Comparison of ENCODE assay signal across 29 mouse cellular contexts in genomic region chr10:109796981-109797380, GRCm38 (mm10).
A peak's percentile ranks its signal among the peaks of the same experiment; 100 is the strongest.
DNase-seq lines count a peak whose midpoint lies in the region; ATAC-seq and TF ChIP-seq lines count a peak whose summit lies in the region.
"Had no signal": no experiment of that assay in that cellular context is flagged by ENCODE, and none has a peak within 500 bp of the region (broad histone marks: within the 10 kb centered on the region; RNA-seq: fewer than 3 reads in every experiment).

No protein-coding gene starts in this region.

- H3K4me2 ChIP-seq in forebrain, postnatal 0 days (ENCODE audit: low read depth): no peak overlapping the region
- no peak overlapping the region for H3K4me2 ChIP-seq in forebrain, embryonic 11.5 days (ENCODE audit: low read depth, low read length, severe bottlenecking)
- no peak overlapping the region for H3K4me2 ChIP-seq in midbrain, embryonic 14.5 days (ENCODE audit: low read length)
- no peak overlapping the region for H3K4me2 ChIP-seq in midbrain, embryonic 13.5 days (replicated peaks)
- H3K4me2 ChIP-seq: embryonic facial prominence, embryonic 15.5 days; liver, embryonic 15.5 days; lung, embryonic 15.5 days had no signal

- peaks cover 7% of the 10 kb centered on the region; the same call in 1 of the 2 replicates for H3K4me1 ChIP-seq in forebrain, postnatal 0 days (ENCODE audit: insufficient read depth)
- H3K4me1 ChIP-seq in forebrain, embryonic 11.5 days (replicated peaks; ENCODE audit: control insufficient read depth, insufficient read depth, low read length): no peaks in the 10 kb centered on the region
- no peaks in the 10 kb centered on the region for H3K4me1 ChIP-seq in midbrain, embryonic 14.5 days (ENCODE audit: control insufficient read depth, insufficient read depth, low read length)
- H3K4me1 ChIP-seq in midbrain, embryonic 13.5 days (replicated peaks): peaks cover 6% of the 10 kb centered on the region
- H3K4me1 ChIP-seq: embryonic facial prominence, embryonic 15.5 days; liver, embryonic 15.5 days; lung, embryonic 15.5 days; megakaryocyte, embryonic 14.5 days had no signal

- no peaks in the 10 kb centered on the region for H3K27me3 ChIP-seq in forebrain, postnatal 0 days (ENCODE audit: insufficient read depth, low read length)
- no peaks in the 10 kb centered on the region for H3K27me3 ChIP-seq in forebrain, embryonic 11.5 days (ENCODE audit: control insufficient read depth, insufficient read depth, low read length)
- no peaks in the 10 kb centered on the region for H3K27me3 ChIP-seq in midbrain, embryonic 14.5 days (ENCODE audit: control insufficient read depth, insufficient read depth, low read length)
- H3K27me3 ChIP-seq in midbrain, embryonic 13.5 days: no peaks in the 10 kb centered on the region
- H3K27me3 ChIP-seq: CH12.LX; embryonic facial prominence, embryonic 15.5 days; liver, embryonic 15.5 days; lung, embryonic 15.5 days; megakaryocyte, embryonic 14.5 days had no signal

- TF ChIP-seq CTCF in forebrain, postnatal 0 days (IDR thresholded peaks at IDR 0.05; ENCODE audit: low read depth): no peak

- H3K27ac ChIP-seq in forebrain, postnatal 0 days (ENCODE audit: low read depth, low read length): peak overlapping the region; percentile 81
- no peak overlapping the region for H3K27ac ChIP-seq in forebrain, embryonic 11.5 days (ENCODE audit: low read depth, low read length)
- 0 out of 2 replicates have a peak overlapping the region, but pooled peaks have one; percentile 20 for H3K27ac ChIP-seq in midbrain, embryonic 14.5 days (replicated peaks; ENCODE audit: low read depth, low read length)
- H3K27ac ChIP-seq in midbrain, embryonic 13.5 days: no peak overlapping the region
- H3K27ac ChIP-seq: embryonic facial prominence, embryonic 15.5 days; heart, adult 2 months; hindbrain, postnatal 0 days; liver, embryonic 15.5 days; lung, embryonic 15.5 days had no signal

- peak; percentile 58; the same call in 1 of the 2 replicates for ATAC-seq in forebrain, postnatal 0 days
- ATAC-seq in forebrain, embryonic 11.5 days (replicated peaks; ENCODE audit: low FRiP score): no peak
- no peak for ATAC-seq in midbrain, embryonic 14.5 days (ENCODE audit: low FRiP score, low TSS enrichment)
- ATAC-seq in midbrain, embryonic 13.5 days: no peak
- ATAC-seq: hindbrain, postnatal 0 days; intestine, embryonic 16.5 days had no signal

- H3K9ac ChIP-seq in forebrain, postnatal 0 days: no peak overlapping the region
- no peak overlapping the region for H3K9ac ChIP-seq in forebrain, embryonic 11.5 days (ENCODE audit: low read length)
- no peak overlapping the region for H3K9ac ChIP-seq in midbrain, embryonic 14.5 days (replicated peaks; ENCODE audit: low read length)
- no peak overlapping the region for H3K9ac ChIP-seq in midbrain, embryonic 13.5 days (replicated peaks)
- H3K9ac ChIP-seq: embryonic facial prominence, embryonic 15.5 days; liver, embryonic 15.5 days; lung, embryonic 15.5 days had no signal

- peak; percentile 59 for DNase-seq in forebrain, postnatal 0 days
- DNase-seq in forebrain, embryonic 11.5 days (ENCODE audit: low spot score): no peak
- peak; percentile 17 for DNase-seq in midbrain, embryonic 14.5 days
- DNase-seq in fat pad, adult 2 months (ENCODE audit: extremely low read depth, low read depth, low spot score): peak; percentile 31
- DNase-seq in retina, postnatal 1 day: peak; percentile 39
- DNase-seq in heart, postnatal 14 days: no peak
- no peak for DNase-seq in thymus, postnatal 14 days
- DNase-seq: adrenal gland, postnatal 25 days; B cell, adult 2 months; cerebellum, adult 11 months; cerebellum, postnatal 10 days; gastrocnemius, postnatal 14 days; heart, adult 2 months; heart, postnatal 36 days; kidney, postnatal 36 days; liver; lung, postnatal 36 days; right cerebral cortex, postnatal 25 days; spleen, adult 18-20 months had no signal

- H3K4me3 ChIP-seq in forebrain, postnatal 0 days (ENCODE audit: low read depth, low read length): no peak overlapping the region
- H3K4me3 ChIP-seq in forebrain, embryonic 11.5 days (ENCODE audit: low read depth, low read length): no peak overlapping the region
- no peak overlapping the region for H3K4me3 ChIP-seq in midbrain, embryonic 14.5 days (replicated peaks; ENCODE audit: low read depth, low read length)
- H3K4me3 ChIP-seq in midbrain, embryonic 13.5 days (replicated peaks): no peak overlapping the region
- H3K4me3 ChIP-seq: embryonic facial prominence, embryonic 15.5 days; heart, adult 2 months; left cerebral cortex, adult 2 months; liver, embryonic 15.5 days; lung, embryonic 15.5 days; megakaryocyte, embryonic 14.5 days had no signal

- intact Hi-C loops in heart, postnatal 14 days (cut with DNase I): no loop called here

- no peaks in the 10 kb centered on the region for H3K36me3 ChIP-seq in forebrain, postnatal 0 days (ENCODE audit: insufficient read depth)
- no peaks in the 10 kb centered on the region for H3K36me3 ChIP-seq in forebrain, embryonic 11.5 days (ENCODE audit: control insufficient read depth, insufficient read depth, low read length)
- H3K36me3 ChIP-seq in midbrain, embryonic 14.5 days (ENCODE audit: control insufficient read depth, insufficient read depth, low read length): no peaks in the 10 kb centered on the region
- no peaks in the 10 kb centered on the region for H3K36me3 ChIP-seq in midbrain, embryonic 13.5 days
- H3K36me3 ChIP-seq: embryonic facial prominence, embryonic 15.5 days; G1E; liver, embryonic 15.5 days; lung, embryonic 15.5 days had no signal

- no peaks in the 10 kb centered on the region for H3K9me3 ChIP-seq in forebrain, postnatal 0 days (ENCODE audit: low read length)
- no peaks in the 10 kb centered on the region for H3K9me3 ChIP-seq in forebrain, embryonic 11.5 days (ENCODE audit: control insufficient read depth, low read length)
- H3K9me3 ChIP-seq in midbrain, embryonic 14.5 days (ENCODE audit: control insufficient read depth, low read length): no peaks in the 10 kb centered on the region
- no peaks in the 10 kb centered on the region for H3K9me3 ChIP-seq in midbrain, embryonic 13.5 days
- H3K9me3 ChIP-seq: embryonic facial prominence, embryonic 15.5 days; liver, embryonic 15.5 days; lung, embryonic 15.5 days; megakaryocyte, embryonic 14.5 days had no signal

- WGBS in forebrain, postnatal 0 days: 27% methylated on average over 3 of the region's 3 CpGs
- 83% methylated on average over 3 of the region's 3 CpGs for WGBS in forebrain, embryonic 11.5 days
- 55% methylated on average over 3 of the region's 3 CpGs for WGBS in midbrain, embryonic 14.5 days
- WGBS in midbrain, embryonic 13.5 days: 70% methylated on average over 3 of the region's 3 CpGs

Comparison
In these comparisons a context has a peak if more than half of its experiments do, and no peak if none do; other contexts are left out.
1. DNase-seq: peak in forebrain, postnatal 0 days (single experiment), midbrain, embryonic 14.5 days (single experiment), fat pad, adult 2 months (single experiment) and retina, postnatal 1 day (single experiment); none in forebrain, embryonic 11.5 days (single experiment), heart, postnatal 14 days (0 of 2) and thymus, postnatal 14 days (single experiment).
2. H3K27ac ChIP-seq: peak in forebrain, postnatal 0 days (single experiment) and midbrain, embryonic 14.5 days (single experiment); none in forebrain, embryonic 11.5 days (single experiment) and midbrain, embryonic 13.5 days (single experiment).